Mouse (Mus musculus) spleen, adult 2 months (tissue): Measurements from ENCODE around the gene Csde1.

ENCODE experiments used
- CTCF ChIP-seq: fragments of 200-500 bp; IDR thresholded peaks from 2 replicates; pipeline ENCODE4 v1.5.1; 2011; ENCODE audit warnings: mild to moderate bottlenecking, inconsistent platforms; ENCODE audit not compliant: insufficient read depth, insufficient read length, insufficient replicate concordance; ENCODE audit errors: extremely low read depth
- POLR2A ChIP-seq: fragments of 200-500 bp; IDR thresholded peaks from 2 replicates; pipeline ENCODE4 v1.6.1; 2011; ENCODE audit warnings: low read depth, low read length, inconsistent platforms

GRCm38 (mm10) chr3:103099667-103100066 is 79.4 kb downstream of the Csde1 start:
- no peak for TF ChIP-seq CTCF
- no peak for TF ChIP-seq POLR2A
